Mouse (Mus musculus): ENCODE data around the gene Tnfrsf8.

Gene Tnfrsf8

DNA sequence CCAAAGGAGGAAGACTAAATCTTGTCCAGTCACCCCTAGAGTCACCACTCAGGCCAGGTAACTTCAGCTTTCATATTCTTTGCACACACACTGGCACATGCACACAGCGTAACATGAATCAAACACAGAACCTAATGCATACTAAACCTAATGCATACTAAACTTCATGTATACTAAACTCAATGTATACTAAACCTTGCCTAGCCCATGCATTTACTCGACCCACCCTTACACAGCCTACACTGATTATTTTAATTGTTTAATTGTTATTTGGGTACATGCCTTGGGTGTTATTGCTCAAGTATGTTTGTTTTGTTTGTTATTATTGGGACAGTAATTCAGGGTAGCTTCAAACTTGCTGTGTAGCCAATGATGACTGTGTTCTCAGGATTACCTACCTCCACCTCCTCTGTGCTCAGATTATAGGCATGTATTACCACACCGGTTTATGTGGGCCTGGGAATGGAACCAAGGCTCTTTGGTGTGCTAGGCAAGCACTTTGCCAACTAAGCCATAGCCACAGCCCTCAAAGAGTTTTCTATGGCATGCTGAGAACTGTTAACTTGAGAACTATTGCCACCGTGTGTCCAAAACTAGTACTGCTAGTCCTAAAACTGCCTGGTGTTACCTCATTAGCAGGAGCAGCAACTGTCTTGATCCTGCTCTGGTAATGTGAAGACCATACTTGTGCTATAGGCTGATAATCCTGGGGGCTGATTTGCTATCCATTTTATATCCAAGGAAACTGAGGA, 28.4 kb downstream of the Tnfrsf8 start:
- POLR2A ChIA-PET, result interaction anchor here in 2 of 4 experiments (0.8 to 2.1 kb wide), 9 partner anchors 10 to 93 kb away, joined by 3 to 13 read pairs (median 5); no protein-coding TSS in a partner anchor

DNA sequence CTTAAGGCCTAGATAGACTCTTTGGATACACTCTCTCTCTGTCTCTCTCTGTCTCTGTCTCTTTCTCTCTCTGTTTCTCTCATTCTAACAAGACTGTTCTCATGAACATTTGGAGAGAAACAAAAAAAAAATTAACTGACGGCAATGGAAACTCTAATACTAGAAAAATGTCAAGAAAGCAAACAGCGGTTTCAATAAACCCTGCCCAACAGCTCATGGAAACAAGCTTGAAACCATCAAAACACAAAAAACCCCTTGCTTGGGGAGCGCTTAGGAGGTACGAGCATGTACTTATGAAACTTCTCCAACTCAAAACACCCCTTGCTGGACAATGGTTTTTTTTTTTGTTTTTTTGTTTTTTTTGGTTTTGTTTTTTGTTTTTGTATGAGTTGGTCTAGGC, 30.3 kb downstream of the Tnfrsf8 start:
- ChIA-PET POLR2A (interaction anchor here in 3 of 4 experiments (0.7 to 1.0 kb wide), 3 partner anchors 11 to 70 kb away, joined by 5 to 8 read pairs (median 6); no protein-coding TSS in a partner anchor), CTCF (interaction anchor here (0.6 to 1.9 kb wide), 5 partner anchors 66 to 340 kb away, joined by 3 to 20 read pairs (median 8); no protein-coding TSS in a partner anchor)

More for the DNA sequence above, 28.4 kb downstream of the Tnfrsf8 start:
- CTCF ChIA-PET, result interaction anchor here (0.6 to 2.4 kb wide), 18 partner anchors 22 to 396 kb away, joined by 3 to 21 read pairs (median 3); no protein-coding TSS in a partner anchor

DNA sequence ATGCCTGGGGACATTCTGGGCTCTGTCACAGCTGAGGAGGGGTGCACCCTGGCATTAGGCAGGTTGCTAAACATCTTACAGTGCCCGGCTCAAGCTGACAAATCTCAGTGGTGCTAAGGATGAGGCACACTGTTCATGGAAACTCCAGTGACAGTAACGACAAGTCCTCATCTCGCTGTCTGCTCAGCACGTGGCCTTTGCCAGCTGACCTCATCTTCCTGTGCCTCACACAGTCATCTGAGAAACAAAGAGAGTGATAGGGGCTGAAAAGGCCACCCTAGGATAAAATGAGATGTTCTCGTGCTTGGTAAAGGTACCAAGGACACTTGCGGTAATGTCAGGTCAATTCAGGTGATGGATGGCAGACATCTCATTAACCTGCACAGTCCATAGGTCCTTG, 31.5 kb downstream of the Tnfrsf8 start:
- CTCF ChIA-PET, result interaction anchor here in 1 of 4 experiments (0.8 kb wide), 1 partner anchor 69 kb away, joined by 3 read pairs; no protein-coding TSS in a partner anchor

GRCm38 (mm10) chr4:145280966-145281365, 34.0 kb downstream of the Tnfrsf8 start:
- CTCF ChIA-PET, result interaction anchor here in 2 of 4 experiments (1.1 to 1.8 kb wide), 2 partner anchors 66 kb away, joined by 4 to 7 read pairs; no protein-coding TSS in a partner anchor
- POLR2A ChIA-PET, result interaction anchor here in 3 of 4 experiments (0.7 to 2.7 kb wide), 10 partner anchors 8 to 138 kb away, joined by 3 to 17 read pairs (median 5); partner anchors contain the start of gene Tnfrsf1b (in 1 of the 3)

More for the DNA sequence above, 31.5 kb downstream of the Tnfrsf8 start:
- POLR2A ChIA-PET, result interaction anchor here in 2 of 4 experiments (0.9 to 1.2 kb wide), 3 partner anchors 10 to 87 kb away, joined by 3 to 4 read pairs (median 3); no protein-coding TSS in a partner anchor

DNA sequence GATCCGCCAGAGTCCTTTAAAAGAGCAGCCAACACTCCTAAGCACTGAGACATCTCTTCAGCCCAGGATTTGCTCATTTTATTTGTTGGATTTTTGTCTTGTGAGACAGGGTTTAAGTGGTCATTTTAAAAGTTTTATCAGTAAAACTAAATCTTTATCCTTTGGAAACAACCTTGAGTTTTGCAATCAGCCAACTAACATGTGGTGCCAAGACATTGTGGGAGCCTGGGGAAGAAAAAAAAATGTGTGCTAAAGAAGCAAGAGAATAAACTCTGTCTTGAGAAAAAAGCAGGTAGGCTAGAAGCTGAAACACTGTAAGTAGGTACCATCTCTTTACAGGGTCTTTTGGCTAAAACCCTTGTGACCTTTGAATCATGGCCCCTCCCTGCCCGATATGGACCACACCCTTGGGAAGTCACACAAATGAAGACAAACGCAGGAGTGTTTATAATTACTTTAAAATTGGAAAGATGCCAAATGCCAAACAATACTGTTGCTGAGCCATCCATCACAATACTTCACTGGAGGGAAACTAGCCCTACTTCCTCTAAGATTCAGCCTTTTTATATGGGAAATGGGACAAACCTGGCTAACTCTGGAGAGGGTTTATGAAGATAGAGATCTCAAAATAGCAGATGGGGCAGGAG, 36.1 kb downstream of the Tnfrsf8 start:
- ChIA-PET POLR2A (interaction anchor here in 1 of 4 experiments (2.3 kb wide), 1 partner anchor 64 kb away, joined by 8 read pairs; no protein-coding TSS in a partner anchor), CTCF (interaction anchor here in 1 of 4 experiments (3.0 kb wide), 1 partner anchor 64 kb away, joined by 18 read pairs; no protein-coding TSS in a partner anchor)

GRCm38 (mm10) chr4:145278231-145278630, 36.7 kb downstream of the Tnfrsf8 start:
- POLR2A ChIA-PET, result interaction anchor here in 3 of 4 experiments (0.6 to 3.0 kb wide), 6 partner anchors 28 to 386 kb away, joined by 3 to 28 read pairs (median 8); partner anchors contain the start of gene Tnfrsf1b (in 1 of the 3)
- CTCF ChIA-PET, result interaction anchor here in 1 of 4 experiments (3.0 kb wide), 1 partner anchor 63 kb away, joined by 18 read pairs; no protein-coding TSS in a partner anchor

DNA sequence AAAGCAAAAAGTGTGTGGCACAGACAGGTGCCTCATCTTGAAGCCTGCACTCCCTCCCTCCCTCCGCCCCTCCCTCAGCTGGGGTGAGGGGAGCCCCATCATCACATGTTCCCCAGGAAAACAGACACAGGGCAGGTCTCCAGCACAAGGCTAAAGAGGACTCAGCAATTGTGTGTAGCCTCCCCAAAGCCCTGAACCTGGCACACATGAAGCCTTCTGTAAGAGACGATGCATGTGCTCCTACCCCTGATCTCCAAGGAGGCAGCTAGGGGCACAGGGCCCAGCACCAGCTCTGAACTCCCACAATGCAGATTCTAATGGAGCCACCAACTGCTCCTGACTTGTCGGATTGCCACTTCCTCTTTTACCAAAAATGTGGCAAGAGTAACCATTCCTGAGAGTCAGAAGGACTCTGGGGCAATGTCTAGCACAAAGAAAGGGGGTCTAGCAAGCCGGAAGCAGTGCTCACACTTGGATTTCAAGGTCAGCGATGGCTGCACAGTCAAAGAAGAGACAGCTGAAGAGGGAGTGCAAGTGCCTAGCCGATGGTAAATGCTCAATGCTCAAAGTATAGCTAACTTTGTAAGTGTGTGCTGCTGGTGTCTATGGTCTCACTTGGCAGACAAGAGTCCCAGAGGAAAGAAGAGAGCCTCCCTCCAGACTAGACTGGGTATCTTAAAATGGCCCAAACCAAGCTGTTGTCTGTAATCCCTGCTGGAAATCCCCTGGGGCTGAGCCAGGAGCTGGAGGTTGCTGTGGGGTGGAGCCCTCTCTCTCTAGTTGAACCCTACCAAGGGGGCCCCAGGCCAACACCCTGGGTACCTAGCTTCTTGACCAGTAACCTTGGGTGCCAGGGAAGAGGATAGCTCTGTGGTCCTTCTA, 38.4 kb downstream of the Tnfrsf8 start:
- POLR2A ChIA-PET, result interaction anchor here in 3 of 4 experiments (0.6 to 3.0 kb wide), 44 partner anchors 9 to 738 kb away, joined by 3 to 28 read pairs (median 4); partner anchors contain the start of genes Tnfrsf1b (in 3 of the 3) and Dhrs3 (in 2 of the 3)

GRCm38 (mm10) chr4:145274887-145275286, 40.1 kb downstream of the Tnfrsf8 start:
- POLR2A ChIA-PET, result interaction anchor here in 2 of 4 experiments (0.6 to 19.8 kb wide), 9 partner anchors 18 to 75 kb away, joined by 3 to 364 read pairs (median 5); partner anchors contain the start of gene Tnfrsf1b (in 2 of the 2)
- CTCF ChIA-PET, result interaction anchor here in 1 of 4 experiments (1.7 kb wide), 1 partner anchor 55 kb away, joined by 6 read pairs; no protein-coding TSS in a partner anchor

More for the DNA sequence above, 38.4 kb downstream of the Tnfrsf8 start:
- CTCF ChIA-PET, result interaction anchor here (0.5 to 3.0 kb wide), 14 partner anchors 30 to 344 kb away, joined by 3 to 18 read pairs (median 4); partner anchors contain the start of gene Tnfrsf1b (in 1 of the 4)

- POLR2A ChIA-PET, result interaction anchor here in 3 of 4 experiments (0.7 to 19.8 kb wide), 13 partner anchors 9 to 77 kb away, joined by 3 to 364 read pairs (median 5); partner anchors contain the start of gene Tnfrsf1b (in 3 of the 3)
Observed at GRCm38 (mm10) chr4:145273923-145274322, 41.0 kb downstream of the Tnfrsf8 start.

GRCm38 (mm10) chr4:145272763-145273162, 42.2 kb downstream of the Tnfrsf8 start:
- ChIA-PET POLR2A (interaction anchor here in 3 of 4 experiments (0.6 to 19.8 kb wide), 25 partner anchors 8 to 276 kb away, joined by 3 to 364 read pairs (median 7); partner anchors contain the start of genes Tnfrsf1b (in 3 of the 3) and Vps13d (in 1 of the 3)), CTCF (interaction anchor here in 1 of 4 experiments (1.1 to 2.3 kb wide), 3 partner anchors 54 to 117 kb away, joined by 3 to 15 read pairs (median 11); no protein-coding TSS in a partner anchor)

More at GRCm38 (mm10) chr4:145273923-145274322, 41.0 kb downstream of the Tnfrsf8 start:
- CTCF ChIA-PET, result interaction anchor here in 1 of 4 experiments (1.4 to 1.7 kb wide), 2 partner anchors 54 to 60 kb away, joined by 4 to 6 read pairs; no protein-coding TSS in a partner anchor

DNA sequence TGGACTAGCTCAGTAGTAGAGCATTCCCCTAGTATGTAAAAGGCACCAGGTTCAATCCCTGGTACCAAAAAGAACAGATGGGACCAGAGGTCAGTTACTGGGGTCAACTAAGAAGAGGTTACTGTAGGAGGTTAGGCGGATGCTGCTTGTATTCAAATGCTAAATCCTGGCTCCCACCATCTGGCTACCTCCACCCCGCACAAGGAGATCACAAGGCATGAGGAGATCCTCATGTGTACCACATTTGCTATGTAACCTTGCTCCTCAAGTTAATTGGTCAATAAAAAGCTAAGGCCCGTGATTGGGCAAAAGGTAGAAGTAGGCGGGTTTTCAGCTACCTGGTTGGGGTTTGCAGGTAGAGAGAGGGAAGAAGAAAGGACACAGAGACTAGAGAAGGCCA, 43.3 kb downstream of the Tnfrsf8 start:
- POLR2A ChIA-PET, result interaction anchor here in 3 of 4 experiments (0.5 to 19.8 kb wide), 52 partner anchors 8 to 381 kb away, joined by 3 to 364 read pairs (median 5); partner anchors contain the start of genes Tnfrsf1b (in 3 of the 3) and Vps13d (in 2 of the 3)

DNA sequence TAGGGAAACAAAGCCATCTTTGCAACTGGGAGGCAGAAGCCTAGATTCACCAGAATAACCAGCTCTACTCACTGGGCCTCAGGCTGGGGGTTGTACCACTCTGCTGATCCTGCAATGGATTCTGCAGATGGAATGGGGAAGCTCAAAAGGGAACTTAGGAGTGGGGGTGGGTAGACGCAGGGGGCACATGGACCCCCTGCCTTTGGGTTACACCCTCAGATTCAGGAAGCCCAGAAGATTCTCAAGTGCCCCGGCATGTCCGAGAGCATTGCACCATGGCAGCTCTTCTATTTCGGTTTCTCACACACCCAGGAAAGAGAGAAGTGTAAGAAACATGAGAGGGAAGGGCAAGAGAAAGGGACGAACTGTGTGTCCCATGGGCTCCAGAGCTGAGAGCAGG, 44.8 kb downstream of the Tnfrsf8 start:
- ChIA-PET CTCF (interaction anchor here in 2 of 4 experiments (0.7 to 1.1 kb wide), 4 partner anchors 51 to 74 kb away, joined by 3 to 5 read pairs (median 4); no protein-coding TSS in a partner anchor), POLR2A (interaction anchor here in 3 of 4 experiments (0.6 to 19.8 kb wide), 17 partner anchors 10 to 477 kb away, joined by 3 to 364 read pairs (median 4); partner anchors contain the start of genes Tnfrsf1b (in 2 of the 3) and Vps13d (in 2 of the 3))

More for the DNA sequence above, 43.3 kb downstream of the Tnfrsf8 start:
- CTCF ChIA-PET, result interaction anchor here in 3 of 4 experiments (0.5 to 2.3 kb wide), 12 partner anchors 14 to 247 kb away, joined by 3 to 16 read pairs (median 4); partner anchors contain the start of gene Tnfrsf1b (in 1 of the 3)

DNA sequence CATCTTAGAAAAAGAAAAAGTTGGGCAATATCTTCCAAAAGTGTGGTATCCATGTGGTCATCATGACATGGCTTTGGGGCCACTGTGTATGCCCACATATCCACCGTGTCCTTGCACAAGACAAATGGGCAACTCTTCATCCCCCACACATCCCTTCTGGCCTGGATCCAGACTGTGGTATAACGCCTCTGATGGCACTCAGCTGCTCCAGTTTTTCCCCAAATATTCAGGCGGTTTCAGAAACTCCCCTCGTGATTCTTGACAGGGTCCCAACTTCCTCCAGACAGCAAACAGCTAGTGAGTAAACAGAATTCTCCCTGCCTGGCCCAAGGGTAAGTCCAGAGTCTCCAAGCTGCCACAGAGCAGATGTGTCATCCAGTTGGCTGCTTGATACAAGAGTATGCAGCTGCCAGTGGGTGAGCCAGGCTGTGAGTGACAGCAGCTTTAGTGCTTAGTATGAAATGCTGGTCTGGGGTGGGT, 47.3 kb downstream of the Tnfrsf8 start:
- POLR2A ChIA-PET, result interaction anchor here in 3 of 4 experiments (1.2 to 19.8 kb wide), 9 partner anchors 9 to 58 kb away, joined by 3 to 364 read pairs (median 6); partner anchors contain the start of gene Tnfrsf1b (in 3 of the 3)
- CTCF ChIA-PET, result interaction anchor here in 2 of 4 experiments (0.9 to 1.5 kb wide), 3 partner anchors 48 to 53 kb away, joined by 3 to 4 read pairs (median 4); no protein-coding TSS in a partner anchor

GRCm38 (mm10) chr4:145266505-145266904, 48.5 kb downstream of the Tnfrsf8 start:
- CTCF ChIA-PET, result interaction anchor here in 3 of 4 experiments (0.9 to 1.5 kb wide), 4 partner anchors 47 to 52 kb away, joined by 3 to 5 read pairs (median 4); no protein-coding TSS in a partner anchor
- POLR2A ChIA-PET, result interaction anchor here in 3 of 4 experiments (0.6 to 19.8 kb wide), 10 partner anchors 9 to 280 kb away, joined by 3 to 364 read pairs (median 6); partner anchors contain the start of gene Tnfrsf1b (in 2 of the 3)

DNA sequence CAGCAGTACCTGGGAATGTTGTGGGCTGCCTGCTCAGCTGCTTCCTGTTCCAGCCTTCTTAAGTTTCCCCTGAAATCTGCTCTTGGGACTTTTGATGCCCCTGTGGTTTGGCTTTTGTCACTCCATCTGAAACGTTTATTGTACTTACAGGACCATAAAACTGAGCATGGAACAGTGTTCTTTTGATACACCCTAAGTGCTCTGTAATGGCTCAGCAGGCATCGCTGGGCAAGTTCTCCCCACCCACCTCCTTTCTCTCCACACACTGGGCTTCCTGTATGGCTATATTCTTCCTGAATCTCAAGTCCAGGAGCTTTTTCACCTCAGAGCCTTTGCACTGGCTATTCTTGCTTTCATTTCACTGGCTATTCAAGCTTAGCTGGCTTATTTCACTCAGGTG, 50.2 kb downstream of the Tnfrsf8 start:
- POLR2A ChIA-PET, result interaction anchor here in 3 of 4 experiments (0.8 to 19.8 kb wide), 17 partner anchors 8 to 1964 kb away, joined by 3 to 364 read pairs (median 5); partner anchors contain the start of gene Tnfrsf1b (in 3 of the 3)
- CTCF ChIA-PET, result interaction anchor here in 2 of 4 experiments (0.6 to 1.6 kb wide), 5 partner anchors 45 to 50 kb away, joined by 3 to 7 read pairs (median 4); no protein-coding TSS in a partner anchor
